Mouse (Mus musculus) intestine, embryonic 16.5 days (tissue): Measurements from ENCODE around the gene Wdr70. TPM values are rescaled to one million over a fixed set of nuclear protein-coding genes. Genes with fewer than 3 reads are reported as not detected.

Experiments
- ATAC-seq: fragments of 200-750 bp; cut with Nextera tagmentation; 2 replicates; pipeline ENCODE4 v1.8.0; 2017; ENCODE audit warnings: moderate TSS enrichment, moderate library complexity
- H3K27ac ChIP-seq: fragments of 300-500 bp; sonication (generic); 2 replicates; pipeline ENCODE4 v1.5.1; 2014; ENCODE audit warnings: mild to moderate bottlenecking, low read length
- H3K27me3 ChIP-seq: fragments of 300-500 bp; sonication (generic); replicated peaks from 2 replicates; pipeline ENCODE4 v1.6.1; 2014; ENCODE audit warnings: low read length, control low read depth, mixed read lengths; ENCODE audit not compliant: control insufficient read depth, insufficient read depth
- H3K36me3 ChIP-seq: fragments of 300-500 bp; sonication (generic); 2 replicates; pipeline ENCODE4 v1.6.1; 2014; ENCODE audit warnings: low read length, control low read depth; ENCODE audit not compliant: control insufficient read depth, insufficient read depth
- H3K4me1 ChIP-seq: fragments of 300-500 bp; sonication (generic); 2 replicates; pipeline ENCODE4 v1.6.1; 2014; ENCODE audit warnings: low read length, control low read depth, mixed read lengths; ENCODE audit not compliant: control insufficient read depth, insufficient read depth
- H3K4me2 ChIP-seq: fragments of 300-500 bp; sonication (generic); 2 replicates; pipeline ENCODE4 v1.6.1; 2014; ENCODE audit warnings: low read depth, low read length, control low read depth
- H3K4me3 ChIP-seq: fragments of 300-500 bp; sonication (generic); 2 replicates; pipeline ENCODE4 v1.5.1; 2014; ENCODE audit warnings: mild to moderate bottlenecking, low read length
- H3K9ac ChIP-seq: fragments of 300-500 bp; sonication (generic); 2 replicates; pipeline ENCODE4 v1.6.1; 2014; ENCODE audit warnings: low read depth, low read length
- H3K9me3 ChIP-seq: fragments of 300-500 bp; sonication (generic); 2 replicates; pipeline ENCODE4 v1.6.1; 2016; ENCODE audit warnings: low read length, control low read depth; ENCODE audit not compliant: control insufficient read depth
- WGBS: fragments of 180-500 bp; shearing (Covaris S2); extraction: QIAGEN DNeasy Blood & Tissue Kit; methylation state at CpG from one replicate; pipeline ENCODE4 v1.1.7; 2014; 5-methylcytosine and 5-hydroxymethylcytosine counted together
- polyA plus RNA-seq: library from polyadenylated mRNA; unstranded; fragments of >200 nt; fragmentation: Nextera tagmentation; extraction: Ambion mirVana; gene quantifications from 2 replicates; pipeline ENCODE4 v1.2.1, GENCODE M21; 2015

The Wdr70 gene
- 37.4 and 42.8 TPM in 2 replicates for polyA plus RNA-seq

- Histone ChIP-seq H3K4me3 (peak within 1 kb of the TSS; percentile 89), H3K9me3 (no peaks in the 10 kb centered on the region), H3K4me2 (peak within 1 kb of the TSS; percentile 50), H3K4me1 (no peaks in the 10 kb centered on the region), H3K9ac (peak within 1 kb of the TSS; percentile 86), H3K36me3 (no peaks in the 10 kb centered on the region), H3K27ac (no peak within 1 kb of the TSS), H3K27me3 (no peaks in the 10 kb centered on the region)
- WGBS: 2% methylated on average over 56 of the region's 56 CpGs
- ATAC-seq: peak; percentile 94
Measured at GRCm38 (mm10) chr15:8098774-8099749, at the start of gene Wdr70. Gene Wdr70 (minus strand): TSS chr15:8099209.

DNA sequence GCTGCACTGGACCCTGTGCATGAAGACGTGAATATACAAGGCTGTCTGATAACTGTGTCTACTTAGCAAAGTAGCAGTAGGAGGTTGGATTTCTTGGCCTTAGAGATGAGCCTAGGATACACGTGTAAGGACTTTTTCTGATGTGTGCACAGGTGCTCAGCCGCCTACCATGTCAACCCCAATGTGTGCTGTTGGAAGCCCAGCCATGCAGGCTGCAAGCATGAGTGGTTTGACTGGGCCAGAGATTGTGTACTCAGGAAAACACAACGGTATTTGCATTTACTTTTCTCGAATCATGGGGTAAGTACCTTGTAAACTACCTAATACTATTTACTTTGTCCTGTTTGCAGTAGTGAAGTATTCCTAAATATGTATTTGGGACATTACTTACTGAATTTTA, 36.6 kb upstream of the Wdr70 start:
- Histone ChIP-seq H3K4me2 (no peak overlapping the region), H3K4me1 (no peaks in the 10 kb centered on the region), H3K36me3 (peaks cover 5% of the 10 kb centered on the region), H3K4me3 (no peak overlapping the region), H3K27me3 (no peaks in the 10 kb centered on the region), H3K27ac (no peak overlapping the region), H3K9ac (no peak overlapping the region), H3K9me3 (no peaks in the 10 kb centered on the region)
- ATAC-seq: no peak
- WGBS: 85% methylated on average over 5 of the region's 5 CpGs

DNA sequence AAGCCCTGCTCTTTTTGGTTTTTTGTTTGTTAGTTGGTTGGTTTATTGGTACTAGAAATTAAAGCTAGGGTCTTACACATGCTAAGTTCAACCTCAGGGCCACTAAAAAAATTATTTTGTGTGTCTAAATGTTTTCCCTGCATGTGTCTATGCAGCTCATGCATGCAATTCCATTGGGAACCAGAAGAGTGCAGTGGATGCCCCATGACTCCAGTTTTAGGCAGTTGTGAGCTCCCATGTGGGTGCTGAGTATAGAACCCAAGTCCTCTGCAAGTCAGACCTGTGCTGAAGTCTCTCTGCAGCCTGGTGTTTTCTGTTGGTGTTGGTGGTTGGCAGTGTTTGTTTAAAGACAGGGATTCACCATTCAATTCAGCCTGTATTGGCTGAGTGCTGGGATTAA, 32.8 kb upstream of the Wdr70 start:
- Histone ChIP-seq H3K9me3 (no peaks in the 10 kb centered on the region), H3K4me1 (no peaks in the 10 kb centered on the region), H3K9ac (no peak overlapping the region), H3K27ac (no peak overlapping the region), H3K4me3 (no peak overlapping the region), H3K4me2 (no peak overlapping the region), H3K36me3 (peaks cover 5% of the 10 kb centered on the region), H3K27me3 (no peaks in the 10 kb centered on the region)
- no peak for ATAC-seq

DNA sequence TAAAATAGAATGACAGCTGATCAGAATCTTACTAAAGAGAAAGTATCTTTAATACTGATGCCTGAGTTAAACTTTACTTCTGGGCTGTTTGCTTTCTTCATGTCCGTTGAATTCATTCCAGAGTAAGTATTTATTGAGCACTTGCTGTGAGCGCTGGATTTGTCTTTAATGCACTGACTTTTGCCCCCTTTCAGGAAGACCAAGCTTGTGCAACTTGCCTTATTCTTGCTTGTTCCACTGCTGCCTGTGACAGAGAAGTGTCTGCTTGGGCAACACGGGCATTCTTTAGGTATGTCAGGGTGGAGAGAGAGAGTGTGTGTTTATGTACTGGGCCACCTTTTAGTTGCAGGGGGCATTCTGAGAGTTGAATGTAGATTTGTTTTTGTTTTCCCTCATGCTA, 32.3 kb upstream of the Wdr70 start:
- H3K4me1 ChIP-seq: no peaks in the 10 kb centered on the region
- H3K9me3 ChIP-seq: no peaks in the 10 kb centered on the region
- no peak overlapping the region for H3K9ac ChIP-seq
- ATAC-seq: no peak
- no peaks in the 10 kb centered on the region for H3K27me3 ChIP-seq
- H3K4me3 ChIP-seq: no peak overlapping the region
- 97% methylated on average over 3 of the region's 3 CpGs for WGBS
- H3K36me3 ChIP-seq: peaks cover 5% of the 10 kb centered on the region
- no peak overlapping the region for H3K27ac ChIP-seq
- no peak overlapping the region for H3K4me2 ChIP-seq

- H3K9ac ChIP-seq: no peak overlapping the region
- ATAC-seq: no peak
- H3K4me1 ChIP-seq: no peaks in the 10 kb centered on the region
- H3K27ac ChIP-seq: no peak overlapping the region
- peaks cover 5% of the 10 kb centered on the region for H3K36me3 ChIP-seq
- no peak overlapping the region for H3K4me2 ChIP-seq
- 80% methylated on average over 1 of the region's 1 CpGs for WGBS
- no peak overlapping the region for H3K4me3 ChIP-seq
- no peaks in the 10 kb centered on the region for H3K9me3 ChIP-seq
- no peaks in the 10 kb centered on the region for H3K27me3 ChIP-seq
Measured at GRCm38 (mm10) chr15:8129281-8129680, 30.3 kb upstream of the Wdr70 start.

- ATAC-seq: no peak
- H3K4me1 ChIP-seq: peaks cover 9% of the 10 kb centered on the region
- peaks cover 4% of the 10 kb centered on the region; the same call in 1 of the 2 replicates for H3K36me3 ChIP-seq
- H3K27me3 ChIP-seq: no peaks in the 10 kb centered on the region
- H3K9ac ChIP-seq: peak overlapping the region; percentile 77
- WGBS: under 1% methylated on average over 8 of the region's 8 CpGs
- peak overlapping the region; percentile 82 for H3K4me2 ChIP-seq
- no peaks in the 10 kb centered on the region for H3K9me3 ChIP-seq
- H3K27ac ChIP-seq: no peak overlapping the region
- H3K4me3 ChIP-seq: peak overlapping the region; percentile 66
Measured at GRCm38 (mm10) chr15:8109782-8110181, 10.8 kb upstream of the Wdr70 start.

GRCm38 (mm10) chr15:8108966-8109743, 10.1 kb upstream of the Wdr70 start, which contains the start of gene Nup155:
Gene Nup155 (plus strand): TSS chr15:8109273.
- Histone ChIP-seq H3K4me1 (peaks cover 9% of the 10 kb centered on the region), H3K27ac (peak within 1 kb of the TSS; percentile 64), H3K4me2 (peak within 1 kb of the TSS; percentile 82), H3K9ac (peak within 1 kb of the TSS; percentile 77), H3K27me3 (no peaks in the 10 kb centered on the region), H3K36me3 (peaks cover 4% of the 10 kb centered on the region; the same call in 1 of the 2 replicates), H3K4me3 (peak within 1 kb of the TSS; percentile 66), H3K9me3 (no peaks in the 10 kb centered on the region)
- WGBS: under 1% methylated on average over 52 of the region's 54 CpGs
- peak; percentile 98 for ATAC-seq

GRCm38 (mm10) chr15:8108360-8108965, 9.5 kb upstream of the Wdr70 start:
- peaks cover 9% of the 10 kb centered on the region for H3K4me1 ChIP-seq
- H3K9ac ChIP-seq: peak overlapping the region; percentile 77
- peak overlapping the region; percentile 64 for H3K27ac ChIP-seq
- no peaks in the 10 kb centered on the region for H3K9me3 ChIP-seq
- 42% methylated on average over 19 of the region's 19 CpGs for WGBS
- H3K36me3 ChIP-seq: peaks cover 3% of the 10 kb centered on the region; the same call in 1 of the 2 replicates
- peak overlapping the region; percentile 66 for H3K4me3 ChIP-seq
- peak; percentile 37 for ATAC-seq
- no peaks in the 10 kb centered on the region for H3K27me3 ChIP-seq
- peak overlapping the region; percentile 55 for H3K4me2 ChIP-seq
